Mouse (Mus musculus) lung, adult 2 months (tissue): ENCODE measurements around the gene Syndig1. TPM values are rescaled to one million over a fixed set of nuclear protein-coding genes. Genes with fewer than 3 reads are reported as not detected.

Experiments
- DNase-seq: peaks from one replicate; pipeline ENCODE4 v3.0.0; 2022
- H3K4me1 ChIP-seq: fragments of 200-500 bp; 2 replicates; pipeline ENCODE4 v1.6.1; 2011; ENCODE audit warnings: low read length; ENCODE audit not compliant: control insufficient read depth, insufficient read depth
- H3K4me3 ChIP-seq: fragments of 200-500 bp; replicated peaks from 2 replicates; pipeline ENCODE3; 2011; ENCODE audit warnings: low read depth, mild to moderate bottlenecking, control low read depth, low read length; ENCODE audit errors: extremely low read depth
- CTCF ChIP-seq: fragments of 200-500 bp; IDR thresholded peaks from 2 replicates; pipeline ENCODE4 v1.5.1; 2011; ENCODE audit warnings: mild to moderate bottlenecking, low read length, control low read depth; ENCODE audit not compliant: insufficient read depth
- POLR2A ChIP-seq: fragments of 200-500 bp; IDR thresholded peaks from 2 replicates; pipeline ENCODE4 v1.6.1; 2011; ENCODE audit warnings: low read depth, mild to moderate bottlenecking, control low read depth, low read length, borderline replicate concordance; ENCODE audit errors: extremely low read depth
- WGBS: fragments of 180-500 bp; shearing (Covaris S2); methylation state at CpG from one replicate; pipeline ENCODE4 v1.1.7; 2018; 5-methylcytosine and 5-hydroxymethylcytosine counted together
- polyA plus RNA-seq: library from polyadenylated mRNA; depleted of rRNA; stranded (reverse); fragments of >200 nt; gene quantifications from 2 replicates; pipeline ENCODE4 v1.2.3, GENCODE M21; 2012

Syndig1 gene
- polyA plus RNA-seq, 1 experiment = 0.15 TPM

DNA sequence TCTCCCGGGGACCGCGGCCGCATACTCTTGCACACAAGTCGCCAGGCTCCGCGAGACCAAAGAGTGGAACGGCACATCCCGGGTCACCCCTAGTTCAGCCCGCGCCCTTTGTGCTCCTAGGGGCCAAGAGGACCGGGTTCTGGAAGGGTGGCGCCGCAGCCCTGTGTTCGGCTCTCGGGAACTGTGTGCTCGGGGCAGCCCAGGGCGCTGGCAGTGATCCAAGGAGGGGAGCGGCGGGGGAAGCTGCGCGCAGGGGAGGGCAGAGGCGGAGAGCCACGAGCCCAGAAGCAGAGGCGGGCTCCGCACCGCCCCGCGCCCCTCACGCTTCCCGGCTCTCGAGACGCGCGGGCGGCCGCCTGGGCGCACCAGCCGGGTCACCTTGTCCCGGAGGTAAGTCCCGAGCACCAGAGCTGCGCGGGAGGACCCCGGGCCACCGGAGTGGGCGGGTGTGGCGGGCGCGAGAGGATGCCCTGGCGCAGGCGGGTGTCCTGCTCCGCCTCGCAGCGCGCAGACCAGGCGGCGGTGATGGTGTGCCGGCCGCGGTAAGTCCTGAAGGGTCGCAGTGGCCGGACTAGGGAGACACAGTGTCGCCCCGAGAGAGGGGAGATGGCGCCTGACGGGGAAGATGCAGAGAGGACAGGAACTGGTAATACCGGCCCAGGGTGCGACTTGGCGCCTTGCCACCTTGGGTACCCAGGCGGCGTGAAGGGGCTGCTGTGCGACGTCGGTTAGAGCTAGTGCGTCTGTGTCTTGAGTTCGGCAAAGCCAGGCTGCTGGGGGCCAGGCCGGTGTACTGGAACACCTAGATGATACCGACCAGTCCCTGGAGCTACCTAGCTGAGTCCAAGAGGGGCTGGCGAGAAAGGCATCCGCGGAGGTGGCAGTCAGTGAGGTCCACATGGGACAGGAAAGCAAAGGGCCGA lies 1.8 kb downstream of the Syndig1 start, which contains the start of gene C530025M09Rik:
Gene C530025M09Rik (minus strand): TSS at position 678 of the 923 bp plus-strand sequence.
- TF ChIP-seq CTCF (no peak), POLR2A (no peak)
- H3K4me1 ChIP-seq = no peaks in the 10 kb centered on the region
- WGBS = under 1% methylated on average over 81 of the region's 82 CpGs
- DNase-seq = no peak
- H3K4me3 ChIP-seq = no peak within 1 kb of the TSS

- Histone ChIP-seq H3K4me1 (no peaks in the 10 kb centered on the region), H3K4me3 (no peak overlapping the region)
- 3% methylated on average over 29 of the region's 29 CpGs for WGBS
- no peak for DNase-seq
- TF ChIP-seq POLR2A (no peak), CTCF (no peak)
These were observed 2.6 kb downstream of the Syndig1 start for GRCm38 (mm10) chr2:149831459-149832245.

DNA sequence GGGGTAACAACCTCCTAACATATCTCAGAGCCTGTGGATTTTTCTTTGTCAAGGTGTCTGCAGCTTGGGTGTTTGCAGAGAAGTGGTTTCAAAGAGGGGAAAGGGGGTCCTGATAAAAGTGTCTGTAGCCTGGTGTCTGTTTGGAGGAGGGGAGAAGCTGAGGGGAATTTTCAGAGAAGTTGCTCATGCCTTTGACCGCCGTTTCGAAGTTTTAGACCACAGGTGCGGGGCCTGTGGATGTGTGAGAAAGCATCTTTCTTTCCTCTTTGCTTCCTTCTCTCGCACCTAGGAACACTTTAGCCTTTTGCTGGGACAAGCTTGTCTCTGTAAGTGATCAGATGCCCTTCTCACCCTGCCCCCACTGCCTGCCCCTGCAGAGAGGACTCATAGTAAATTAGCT lies 3.3 kb downstream of the Syndig1 start:
- 9% methylated on average over 5 of the region's 5 CpGs for WGBS
- no peak overlapping the region for H3K4me3 ChIP-seq
- TF ChIP-seq POLR2A (no peak), CTCF (no peak)
- DNase-seq = no peak
- no peaks in the 10 kb centered on the region for H3K4me1 ChIP-seq

DNA sequence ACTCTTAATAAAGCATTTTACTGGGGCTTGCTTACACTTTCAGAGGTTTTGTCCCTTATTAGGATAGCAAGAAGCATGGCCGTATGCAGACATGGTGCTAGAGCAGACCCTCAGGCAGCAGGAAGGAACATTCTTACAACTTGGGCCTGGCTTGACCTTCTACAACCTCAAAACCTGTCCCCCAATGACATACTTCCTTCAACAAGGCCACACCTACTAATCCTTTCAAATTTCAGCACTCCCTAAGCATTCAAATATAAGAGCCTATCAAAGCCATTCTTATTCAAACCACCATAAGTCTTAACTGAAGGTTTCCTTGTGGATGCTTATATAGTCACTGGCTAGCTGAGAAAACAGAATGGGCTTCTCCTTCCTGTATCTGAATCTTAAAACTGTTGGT lies 6.1 kb downstream of the Syndig1 start:
- no peak for TF ChIP-seq CTCF
- no peaks in the 10 kb centered on the region for H3K4me1 ChIP-seq
- no peak for DNase-seq
- WGBS = 84% methylated on average over 1 of the region's 1 CpGs
- no peak overlapping the region for H3K4me3 ChIP-seq

GRCm38 (mm10) chr2:149836471-149837135 lies 7.6 kb downstream of the Syndig1 start:
- no peak for TF ChIP-seq POLR2A
- no peak for TF ChIP-seq CTCF
- Histone ChIP-seq H3K4me3 (no peak overlapping the region), H3K4me1 (no peaks in the 10 kb centered on the region)
- WGBS = 65% methylated on average over 2 of the region's 2 CpGs
- no peak for DNase-seq

- no peak overlapping the region for H3K4me3 ChIP-seq
- no peak for TF ChIP-seq POLR2A
- TF ChIP-seq CTCF = no peak
- no peaks in the 10 kb centered on the region for H3K4me1 ChIP-seq
- 74% methylated on average over 2 of the region's 2 CpGs for WGBS
- no peak for DNase-seq
These were observed 10.7 kb downstream of the Syndig1 start for GRCm38 (mm10) chr2:149839666-149840065.

DNA sequence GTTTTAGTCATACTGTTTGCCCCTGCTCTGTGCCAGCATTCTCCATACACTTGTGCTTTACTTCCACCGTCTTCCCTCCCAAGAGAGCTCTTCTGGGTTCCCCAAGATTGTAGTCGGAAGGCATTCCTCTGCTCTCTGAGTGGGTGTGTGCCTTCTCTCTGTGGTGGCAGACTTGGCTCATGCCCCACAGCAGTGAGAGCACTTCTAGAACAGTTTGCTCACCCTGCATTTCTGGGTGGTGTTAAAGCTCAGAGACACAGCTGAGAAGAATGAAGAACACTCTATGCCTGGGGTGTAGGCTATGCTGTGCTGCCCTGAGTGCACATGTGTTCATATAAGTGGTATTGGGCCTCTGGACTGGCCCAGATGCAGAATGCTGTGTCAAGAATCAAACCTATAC lies 15.6 kb downstream of the Syndig1 start:
- H3K4me1 ChIP-seq = no peaks in the 10 kb centered on the region
- TF ChIP-seq POLR2A = no peak
- TF ChIP-seq CTCF = no peak
- WGBS = 50% methylated on average over 2 of the region's 2 CpGs
- H3K4me3 ChIP-seq = no peak overlapping the region
- peak; percentile 53 for DNase-seq

- no peak for DNase-seq
- Histone ChIP-seq H3K4me1 (no peaks in the 10 kb centered on the region), H3K4me3 (no peak overlapping the region)
- TF ChIP-seq CTCF (no peak), POLR2A (no peak)
- 43% methylated on average over 4 of the region's 4 CpGs for WGBS
These were observed 19.8 kb downstream of the Syndig1 start for GRCm38 (mm10) chr2:149848778-149849177.

DNA sequence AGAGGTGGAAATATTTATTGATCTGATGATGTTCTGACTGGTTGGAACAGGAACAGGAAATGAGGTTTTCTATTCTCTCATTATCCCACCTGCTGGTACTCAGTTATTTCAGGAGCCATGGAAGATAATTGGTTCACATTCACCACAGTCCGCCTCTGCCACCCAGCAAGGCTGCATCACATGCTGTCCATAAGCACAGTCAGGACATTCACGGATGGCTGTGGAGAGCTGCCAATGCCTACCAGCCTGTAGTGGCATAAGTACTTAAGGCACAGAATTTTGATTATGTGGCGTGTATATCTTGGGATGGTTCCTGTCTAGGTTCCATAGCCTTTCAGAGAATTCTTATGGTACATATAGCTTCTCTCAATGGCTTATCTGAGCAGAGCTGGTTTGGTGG lies 32.0 kb downstream of the Syndig1 start:
- 78% methylated on average over 3 of the region's 3 CpGs for WGBS
- DNase-seq = no peak
- H3K4me3 ChIP-seq = no peak overlapping the region
- TF ChIP-seq POLR2A (no peak), CTCF (no peak)
- H3K4me1 ChIP-seq = no peaks in the 10 kb centered on the region

- WGBS = 60% methylated on average over 5 of the region's 5 CpGs
- no peak for DNase-seq
- no peak overlapping the region for H3K4me3 ChIP-seq
These were observed 37.0 kb downstream of the Syndig1 start for GRCm38 (mm10) chr2:149865914-149866435.

More at GRCm38 (mm10) chr2:149865914-149866435, 37.0 kb downstream of the Syndig1 start:
- no peaks in the 10 kb centered on the region for H3K4me1 ChIP-seq
- TF ChIP-seq CTCF (no peak), POLR2A (no peak)
